Mouse (Mus musculus): ENCODE measurements around the gene Gm15155. TPM values are rescaled to one million over a fixed set of nuclear protein-coding genes. Genes with fewer than 3 reads are reported as not detected.

Gene Gm15155
- 0.65 TPM for polyA plus RNA-seq (2015; fragmentation: Illumina TruSeq; extraction: RNeasy Lipid Tissue Mini Kit (QIAGEN cat#74804); ENCODE audit: low read depth, low replicate concordance)

GRCm38 (mm10) chrX:155624341-155624841 lies at the start of gene Gm15155:
TSS of gene Gm15155 (plus strand) at chrX:155624741.

GRCm38 (mm10) chrX:155623701-155624281 lies 750 bp upstream of the Gm15155 start, which contains the start of gene Ptchd1:
TSS of gene Ptchd1 (minus strand) at chrX:155623814.

Other genes starting within 250 kb of the Gm15155 start
- 8.3 TPM for gene Ptchd1, start 927 bp upstream of the Gm15155 start, polyA plus RNA-seq (2015; fragmentation: Illumina TruSeq; extraction: RNeasy Lipid Tissue Mini Kit (QIAGEN cat#74804); ENCODE audit: low read depth, low replicate concordance)

All from brain, adult 10 weeks (tissue).